Mouse (Mus musculus): ENCODE measurements around the gene Sos1. TPM values are rescaled to one million over a fixed set of nuclear protein-coding genes. Genes with fewer than 3 reads are reported as not detected.
"Not testable (repeated sequence)": the region's sequence is repeated elsewhere in the genome, so short reads cannot be mapped to it uniquely, and the experiment has no call there.

The Sos1 gene
- polyA plus RNA-seq, 1 experiment = 32.9 TPM

GRCm38 (mm10) chr17:80477679-80478078, 2.6 kb downstream of the Sos1 start:
- H3K27ac ChIP-seq (ENCODE audit: insufficient read depth, low read length) = no peak overlapping the region
- TF ChIP-seq POLR2A (IDR thresholded peaks at IDR 0.05; ENCODE audit: low read depth, low read length) = no peak
- TF ChIP-seq CTCF (IDR thresholded peaks at IDR 0.05; ENCODE audit: borderline replicate concordance, insufficient read depth, low read length) = no peak
- H3K4me3 ChIP-seq (ENCODE audit: insufficient read depth, low read length) = no peak overlapping the region
- no peaks in the 10 kb centered on the region for H3K4me1 ChIP-seq (ENCODE audit: control insufficient read depth, insufficient read depth, low read length)

DNA sequence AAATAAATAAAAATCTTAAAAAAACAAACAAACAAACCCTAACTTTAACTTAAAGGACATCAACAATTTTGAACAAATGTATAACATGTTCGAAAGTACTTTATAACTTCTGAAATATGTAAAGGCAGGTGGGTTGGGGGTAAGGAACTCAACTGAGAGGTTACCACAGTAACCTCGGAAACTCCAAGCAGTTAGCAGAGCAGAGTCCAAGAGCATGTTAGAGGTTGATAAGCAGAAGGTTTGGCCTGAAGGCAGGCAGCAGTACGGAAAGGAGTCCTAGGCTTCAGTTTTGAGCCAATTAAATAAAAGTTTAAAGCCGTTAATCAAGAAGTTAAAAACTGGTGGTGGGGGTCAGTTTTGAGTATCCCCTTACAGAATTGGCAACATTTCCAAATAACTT, 3.8 kb downstream of the Sos1 start:
- H3K27ac ChIP-seq (ENCODE audit: insufficient read depth, low read length) = no peak overlapping the region
- no peak overlapping the region for H3K4me3 ChIP-seq (ENCODE audit: insufficient read depth, low read length)
- H3K4me1 ChIP-seq (ENCODE audit: control insufficient read depth, insufficient read depth, low read length) = no peaks in the 10 kb centered on the region
- no peak for TF ChIP-seq POLR2A (IDR thresholded peaks at IDR 0.05; ENCODE audit: low read depth, low read length)
- no peak for TF ChIP-seq CTCF (IDR thresholded peaks at IDR 0.05; ENCODE audit: borderline replicate concordance, insufficient read depth, low read length)

- Histone ChIP-seq H3K27ac (ENCODE audit: insufficient read depth, low read length) (no peak overlapping the region), H3K4me3 (ENCODE audit: insufficient read depth, low read length) (no peak overlapping the region), H3K4me1 (ENCODE audit: control insufficient read depth, insufficient read depth, low read length) (no peaks in the 10 kb centered on the region)
- TF ChIP-seq CTCF (IDR thresholded peaks at IDR 0.05; ENCODE audit: borderline replicate concordance, insufficient read depth, low read length) = no peak
- TF ChIP-seq POLR2A (IDR thresholded peaks at IDR 0.05; ENCODE audit: low read depth, low read length) = no peak
Observed at GRCm38 (mm10) chr17:80471056-80471802, 9.0 kb downstream of the Sos1 start.

DNA sequence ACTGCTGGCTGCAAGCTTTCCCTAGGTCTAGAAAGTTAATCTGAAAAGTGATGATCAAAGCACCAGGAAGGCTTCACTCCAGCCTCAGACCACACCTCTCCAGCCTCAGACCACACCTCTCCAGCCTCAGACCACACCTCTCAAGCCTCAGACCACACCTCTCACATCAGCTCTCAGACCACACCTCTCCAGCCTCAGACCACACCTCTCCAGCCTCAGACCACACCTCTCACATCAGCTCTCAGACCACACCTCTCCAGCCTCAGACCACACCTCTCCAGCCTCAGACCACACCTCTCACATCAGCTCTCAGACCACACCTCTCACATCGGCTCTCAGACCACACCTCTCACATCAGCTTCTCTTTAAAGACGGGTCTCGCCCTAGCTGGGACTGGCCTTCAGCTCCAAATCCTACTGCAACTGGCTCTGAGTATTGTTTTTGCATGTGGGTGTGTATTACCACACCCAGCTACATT, 11.8 kb downstream of the Sos1 start:
- H3K4me1 ChIP-seq (ENCODE audit: control insufficient read depth, insufficient read depth, low read length); H3K4me3 ChIP-seq (ENCODE audit: insufficient read depth, low read length); H3K27ac ChIP-seq (ENCODE audit: insufficient read depth, low read length): not testable (repeated sequence)

DNA sequence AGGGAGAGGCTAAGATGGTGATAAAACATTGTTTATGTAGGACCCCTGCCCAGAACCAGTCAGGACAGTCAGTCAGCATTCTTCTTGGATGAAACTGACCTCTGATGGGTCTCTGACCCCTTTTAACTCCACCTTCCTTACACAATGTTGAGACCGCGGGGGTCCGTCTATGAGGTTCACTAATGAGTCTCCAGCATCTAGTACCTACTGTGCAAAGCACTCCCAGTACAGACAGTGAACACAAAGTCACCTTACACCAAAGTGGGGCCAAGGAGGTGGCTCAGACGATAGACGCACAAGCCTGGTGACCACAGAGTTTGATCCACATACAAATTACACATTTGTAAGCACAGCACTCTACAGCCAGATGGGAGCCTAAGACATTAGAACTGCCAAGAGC, 20.0 kb downstream of the Sos1 start:
- TF ChIP-seq POLR2A (IDR thresholded peaks at IDR 0.05; ENCODE audit: low read depth, low read length) (no peak), CTCF (IDR thresholded peaks at IDR 0.05; ENCODE audit: borderline replicate concordance, insufficient read depth, low read length) (no peak)
- no peak overlapping the region for H3K4me3 ChIP-seq (ENCODE audit: insufficient read depth, low read length)

GRCm38 (mm10) chr17:80455648-80456047, 24.6 kb downstream of the Sos1 start:
- Histone ChIP-seq H3K4me1 (ENCODE audit: control insufficient read depth, insufficient read depth, low read length) (peaks cover 3% of the 10 kb centered on the region; the same call in 1 of the 2 replicates), H3K27ac (ENCODE audit: insufficient read depth, low read length) (no peak overlapping the region), H3K4me3 (ENCODE audit: insufficient read depth, low read length) (no peak overlapping the region)
- TF ChIP-seq CTCF (IDR thresholded peaks at IDR 0.05; ENCODE audit: borderline replicate concordance, insufficient read depth, low read length) = no peak
- no peak for TF ChIP-seq POLR2A (IDR thresholded peaks at IDR 0.05; ENCODE audit: low read depth, low read length)

More for the DNA sequence above, 20.0 kb downstream of the Sos1 start:
- H3K27ac ChIP-seq (ENCODE audit: insufficient read depth, low read length) = no peak overlapping the region
- peaks cover 3% of the 10 kb centered on the region; the same call in 1 of the 2 replicates for H3K4me1 ChIP-seq (ENCODE audit: control insufficient read depth, insufficient read depth, low read length)

DNA sequence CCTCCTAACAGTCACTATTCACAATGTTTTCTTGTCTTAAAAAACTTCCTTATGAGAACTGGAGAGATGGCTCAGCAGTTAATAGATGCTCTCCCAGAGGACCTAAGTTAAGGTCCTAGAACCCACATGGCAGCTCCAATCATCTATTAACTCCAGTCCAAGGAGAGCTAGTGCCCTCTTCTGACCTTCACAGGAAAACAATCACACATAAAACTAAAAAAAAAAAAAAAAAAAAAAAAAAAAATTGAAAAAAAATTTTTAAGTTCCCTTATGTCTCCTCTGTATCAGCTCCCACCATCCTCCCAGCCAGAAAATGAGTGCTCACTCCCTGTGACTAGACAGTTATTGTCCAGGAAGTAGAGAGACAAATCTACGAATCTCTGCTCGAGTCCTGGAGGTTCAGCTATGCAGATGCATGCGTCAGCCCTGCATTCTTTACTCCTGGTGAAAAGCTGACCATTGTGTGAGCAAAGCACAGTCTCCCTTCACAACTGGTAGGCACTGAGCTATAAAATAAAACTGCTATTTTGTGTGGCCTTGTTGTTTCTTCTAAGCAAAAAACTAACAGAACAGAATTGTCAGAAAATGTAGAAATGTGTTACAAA, 29.7 kb downstream of the Sos1 start:
- TF ChIP-seq POLR2A (IDR thresholded peaks at IDR 0.05; ENCODE audit: low read depth, low read length) = no peak
- TF ChIP-seq CTCF (IDR thresholded peaks at IDR 0.05; ENCODE audit: borderline replicate concordance, insufficient read depth, low read length) = no peak
- Histone ChIP-seq H3K4me3 (ENCODE audit: insufficient read depth, low read length) (no peak overlapping the region), H3K27ac (ENCODE audit: insufficient read depth, low read length) (no peak overlapping the region), H3K4me1 (ENCODE audit: control insufficient read depth, insufficient read depth, low read length) (no peaks in the 10 kb centered on the region)

DNA sequence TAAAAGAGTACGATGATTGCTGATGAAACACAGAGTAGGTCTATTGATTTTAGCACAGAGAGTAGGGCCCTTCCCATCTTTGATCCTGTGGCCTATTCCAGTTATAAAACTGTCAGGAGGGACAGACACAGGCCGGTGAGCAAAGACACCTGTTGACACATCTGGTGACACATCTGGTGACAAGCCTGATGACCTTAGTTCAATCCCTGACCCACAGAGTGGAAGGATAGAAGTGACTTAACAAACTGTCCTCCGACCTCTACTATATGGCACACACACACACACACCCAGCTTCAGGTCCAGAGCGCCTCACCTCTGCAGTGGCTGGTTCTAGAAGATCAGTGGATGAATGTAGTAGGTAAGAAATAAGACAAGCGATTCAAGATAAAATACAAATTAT, 33.8 kb downstream of the Sos1 start:
- H3K4me1 ChIP-seq (ENCODE audit: control insufficient read depth, insufficient read depth, low read length) = no peaks in the 10 kb centered on the region
- TF ChIP-seq POLR2A (IDR thresholded peaks at IDR 0.05; ENCODE audit: low read depth, low read length) = no peak
- TF ChIP-seq CTCF (IDR thresholded peaks at IDR 0.05; ENCODE audit: borderline replicate concordance, insufficient read depth, low read length) = no peak
- no peak overlapping the region for H3K4me3 ChIP-seq (ENCODE audit: insufficient read depth, low read length)
- H3K27ac ChIP-seq (ENCODE audit: insufficient read depth, low read length) = no peak overlapping the region

- no peak for TF ChIP-seq POLR2A (IDR thresholded peaks at IDR 0.05; ENCODE audit: low read depth, low read length)
- TF ChIP-seq CTCF (IDR thresholded peaks at IDR 0.05; ENCODE audit: borderline replicate concordance, insufficient read depth, low read length) = no peak
Observed at GRCm38 (mm10) chr17:80445433-80445832, 34.8 kb downstream of the Sos1 start.

DNA sequence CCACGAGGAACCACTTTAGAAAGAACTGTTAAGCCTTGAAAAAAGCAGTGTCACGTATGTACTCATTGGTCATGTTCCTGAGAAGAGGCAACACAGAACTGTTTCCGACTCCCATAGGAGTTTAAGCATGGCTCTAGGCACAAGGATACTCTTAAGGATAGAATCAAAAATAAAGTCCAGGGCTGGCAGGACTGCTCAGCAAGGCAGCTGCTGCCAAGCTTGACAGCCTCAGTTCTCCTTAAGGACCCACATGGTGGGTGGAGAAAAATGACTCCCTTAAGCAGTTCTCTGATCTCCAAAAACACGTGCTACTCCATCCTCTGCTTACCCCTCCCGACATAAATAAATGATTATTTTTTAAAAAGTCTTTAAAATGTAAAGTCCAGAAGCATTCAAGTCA, 44.6 kb downstream of the Sos1 start:
- no peak overlapping the region for H3K4me3 ChIP-seq (ENCODE audit: insufficient read depth, low read length)
- no peaks in the 10 kb centered on the region for H3K4me1 ChIP-seq (ENCODE audit: control insufficient read depth, insufficient read depth, low read length)
- TF ChIP-seq POLR2A (IDR thresholded peaks at IDR 0.05; ENCODE audit: low read depth, low read length) = no peak
- TF ChIP-seq CTCF (IDR thresholded peaks at IDR 0.05; ENCODE audit: borderline replicate concordance, insufficient read depth, low read length) = no peak
- no peak overlapping the region for H3K27ac ChIP-seq (ENCODE audit: insufficient read depth, low read length)

More at GRCm38 (mm10) chr17:80445433-80445832, 34.8 kb downstream of the Sos1 start:
- no peak overlapping the region for H3K27ac ChIP-seq (ENCODE audit: insufficient read depth, low read length)
- H3K4me1 ChIP-seq (ENCODE audit: control insufficient read depth, insufficient read depth, low read length) = no peaks in the 10 kb centered on the region
- H3K4me3 ChIP-seq (ENCODE audit: insufficient read depth, low read length) = no peak overlapping the region
